Mouse (Mus musculus) stomach, postnatal 0 days (tissue): ENCODE measurements around the gene Actn3. TPM values are rescaled to one million over a fixed set of nuclear protein-coding genes. Genes with fewer than 3 reads are reported as not detected.
A peak's percentile ranks its signal among the peaks of the same experiment; 100 is the strongest.
"Not testable (repeated sequence)": the region's sequence is repeated elsewhere in the genome, so short reads cannot be mapped to it uniquely, and the experiment has no call there.

ENCODE experiments used
- ATAC-seq: fragments of 200-750 bp; cut with Nextera tagmentation; 2 replicates; pipeline ENCODE4 v1.8.0; 2017; ENCODE audit not compliant: low FRiP score, low TSS enrichment
- DNase-seq: peaks from one replicate; pipeline ENCODE4 v3.0.0-alpha.2; 2016; ENCODE audit warnings: low spot score
- H3K27ac ChIP-seq: fragments of 300-500 bp; sonication (generic); replicated peaks from 2 replicates; pipeline ENCODE4 v1.5.1; 2014; ENCODE audit warnings: mild to moderate bottlenecking, control low read depth
- H3K27me3 ChIP-seq: fragments of 300-500 bp; sonication (generic); 2 replicates; pipeline ENCODE4 v1.6.1; 2014; ENCODE audit warnings: low read length; ENCODE audit not compliant: control insufficient read depth, insufficient read depth
- H3K36me3 ChIP-seq: fragments of 300-500 bp; sonication (generic); 2 replicates; pipeline ENCODE4 v1.6.1; 2014; ENCODE audit warnings: low read length, mixed read lengths; ENCODE audit not compliant: control insufficient read depth, insufficient read depth
- H3K4me1 ChIP-seq: fragments of 300-500 bp; sonication (generic); replicated peaks from 2 replicates; pipeline ENCODE4 v1.6.1; 2014; ENCODE audit warnings: antibody characterized with exemption; ENCODE audit not compliant: control insufficient read depth, insufficient read depth
- H3K4me2 ChIP-seq: fragments of 300-500 bp; sonication (generic); replicated peaks from 2 replicates; pipeline ENCODE4 v1.6.1; 2014; ENCODE audit warnings: low read depth, mild to moderate bottlenecking, control low read depth, moderate library complexity
- H3K4me3 ChIP-seq: fragments of 300-500 bp; sonication (generic); 2 replicates; pipeline ENCODE4 v1.5.1; 2014; ENCODE audit warnings: low read depth, low read length, control low read depth
- H3K9ac ChIP-seq: fragments of 300-500 bp; sonication (generic); 2 replicates; pipeline ENCODE4 v1.6.1; 2014; ENCODE audit warnings: mild to moderate bottlenecking, low read length, control low read depth, mixed read lengths
- H3K9me3 ChIP-seq: fragments of 300-500 bp; sonication (generic); 2 replicates; pipeline ENCODE4 v1.6.1; 2016; ENCODE audit warnings: low read length; ENCODE audit not compliant: control insufficient read depth
- CTCF ChIP-seq: IDR thresholded peaks from 2 replicates; pipeline ENCODE4 v1.5.1; 2016; ENCODE audit warnings: antibody characterized with exemption, low read depth, mild to moderate bottlenecking, moderate library complexity
- EP300 ChIP-seq: optimal IDR thresholded peaks from 2 replicates; pipeline ENCODE3; 2016; ENCODE audit warnings: antibody characterized with exemption
- WGBS: fragments of 180-500 bp; shearing (Covaris S2); extraction: QIAGEN DNeasy Blood & Tissue Kit; methylation state at CpG from one replicate; pipeline ENCODE4 v1.1.7; 2014; 5-methylcytosine and 5-hydroxymethylcytosine counted together
- polyA plus RNA-seq: library from polyadenylated mRNA; unstranded; fragments of >200 nt; fragmentation: Nextera tagmentation; extraction: Ambion mirVana; gene quantifications from 2 replicates; pipeline ENCODE4 v1.2.1, GENCODE M21; 2015

Gene Actn3
- polyA plus RNA-seq, 1 experiment from 2014 or later: 1.3 TPM

DNA sequence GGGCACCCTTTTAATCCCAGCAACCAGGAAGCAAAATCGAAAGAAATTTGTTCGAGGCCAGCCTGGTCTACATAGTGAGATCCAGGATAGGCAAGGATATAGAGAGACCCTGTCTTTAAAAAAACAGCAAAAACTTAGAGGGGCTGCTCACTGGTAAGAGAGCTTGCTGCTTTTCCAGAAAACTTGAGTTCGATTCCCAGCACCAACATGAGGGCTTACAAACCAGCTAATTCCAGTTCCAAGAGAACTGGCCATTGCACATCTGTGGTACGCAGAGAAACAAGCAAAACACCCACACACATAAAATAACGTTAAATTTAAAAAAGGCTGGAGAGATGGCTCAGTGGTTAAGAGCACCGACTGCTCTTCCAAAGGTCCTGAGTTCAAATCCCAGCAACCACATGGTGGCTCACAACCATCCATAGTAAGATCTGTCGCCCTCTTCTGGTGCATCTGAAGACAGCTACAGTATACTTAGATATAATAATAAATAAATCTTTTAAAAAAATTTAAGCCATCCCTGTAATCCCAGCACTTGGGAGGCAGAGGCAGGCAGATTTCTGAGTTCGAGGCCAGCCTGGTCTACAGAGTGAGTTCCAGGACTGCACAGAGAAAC lies 65.3 kb downstream of the Actn3 start:
- H3K36me3 ChIP-seq, H3K9me3 ChIP-seq, DNase-seq, H3K4me1 ChIP-seq, H3K27me3 ChIP-seq, ATAC-seq: not testable (repeated sequence)
- peak; percentile 47 for TF ChIP-seq CTCF
- peak overlapping the region; percentile 56 for H3K4me2 ChIP-seq
- 71% methylated on average over 8 of the region's 8 CpGs for WGBS
- peak overlapping the region; percentile 95 for H3K27ac ChIP-seq
- H3K9ac ChIP-seq: peak overlapping the region; percentile 67
- H3K4me3 ChIP-seq: peak overlapping the region; percentile 80

DNA sequence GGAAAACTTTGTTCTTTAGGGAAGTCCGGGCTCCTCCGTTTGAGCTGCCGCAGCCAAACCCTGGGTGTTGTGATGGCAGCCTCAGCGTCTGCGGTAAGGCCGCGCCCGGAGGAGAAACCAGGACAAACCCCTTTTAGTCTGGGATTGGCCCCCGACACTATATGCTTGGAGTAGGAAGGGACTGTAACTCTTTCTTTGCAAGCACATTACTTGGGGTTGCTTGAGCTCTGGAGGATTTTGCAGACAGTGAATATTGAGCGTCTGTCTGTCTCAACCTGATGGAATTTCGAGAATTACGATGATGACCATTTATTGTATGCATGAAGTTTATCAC lies 65.8 kb downstream of the Actn3 start:
- Histone ChIP-seq H3K9me3 (no peaks in the 10 kb centered on the region), H3K4me3 (peak overlapping the region; percentile 80), H3K9ac (peak overlapping the region; percentile 67), H3K4me1 (no peaks in the 10 kb centered on the region; the same call in 1 of the 2 replicates), H3K27ac (peak overlapping the region; percentile 95), H3K36me3 (no peaks in the 10 kb centered on the region), H3K4me2 (peak overlapping the region; percentile 56), H3K27me3 (no peaks in the 10 kb centered on the region)
- DNase-seq (no peak), ATAC-seq (no peak)
- TF ChIP-seq EP300 (no peak), CTCF (no peak)
- 2% methylated on average over 12 of the region's 12 CpGs for WGBS

Other genes starting within 250 kb of the Actn3 start
- gene Gm960, start 179.2 kb downstream of the Actn3 start, polyA plus RNA-seq: 1.7 and 2.3 TPM in 2 replicates
- gene Sptbn2, start 166.7 kb downstream of the Actn3 start, polyA plus RNA-seq: 3.5 and 3.6 TPM in 2 replicates
- 17.6 and 19.3 TPM in 2 replicates for gene Rbm4b, start 121.4 kb downstream of the Actn3 start, polyA plus RNA-seq
- gene Rbm4, start 84.0 kb downstream of the Actn3 start, polyA plus RNA-seq: 22.2 and 23.3 TPM in 2 replicates
- 16.0 and 19.1 TPM in 2 replicates for gene Gm21992, start 66.3 kb downstream of the Actn3 start, polyA plus RNA-seq
- gene Rbm14, start 66.3 kb downstream of the Actn3 start, polyA plus RNA-seq: 21.9 and 24.2 TPM in 2 replicates
- 72.7 and 81.6 TPM in 2 replicates for gene Ccs, start 38.6 kb downstream of the Actn3 start, polyA plus RNA-seq
- gene Ccdc87, start 38.5 kb downstream of the Actn3 start, polyA plus RNA-seq: 0.05 TPM in 1 of 2 replicates, not detected in the other
- gene Ctsf, start 22.8 kb downstream of the Actn3 start, polyA plus RNA-seq: 24.1 and 28.4 TPM in 2 replicates
- 6.4 and 7.3 TPM in 2 replicates for gene Zdhhc24, start 759 bp upstream of the Actn3 start, polyA plus RNA-seq
- gene Bbs1, start 28.7 kb upstream of the Actn3 start, polyA plus RNA-seq: 0.85 and 0.95 TPM in 2 replicates
- 91.0 and 94.4 TPM in 2 replicates for gene Dpp3, start 50.4 kb upstream of the Actn3 start, polyA plus RNA-seq
- gene Peli3, start 65.2 kb upstream of the Actn3 start, polyA plus RNA-seq: 0.85 and 1.2 TPM in 2 replicates
- 67.9 and 78.0 TPM in 2 replicates for gene Mrpl11, start 84.2 kb upstream of the Actn3 start, polyA plus RNA-seq
- 0.08 and 0.12 TPM in 2 replicates for gene Npas4, start 112.4 kb upstream of the Actn3 start, polyA plus RNA-seq
- 1.7 and 1.8 TPM in 2 replicates for gene Slc29a2, start 146.0 kb upstream of the Actn3 start, polyA plus RNA-seq
- 22.3 and 23.6 TPM in 2 replicates for gene B4gat1, start 160.9 kb upstream of the Actn3 start, polyA plus RNA-seq
- gene AC124502.3, start 161.0 kb upstream of the Actn3 start, polyA plus RNA-seq: 0.24 and 1.1 TPM in 2 replicates
- gene Brms1, start 163.4 kb upstream of the Actn3 start, polyA plus RNA-seq: 42.3 and 45.6 TPM in 2 replicates
- gene Rin1, start 172.6 kb upstream of the Actn3 start, polyA plus RNA-seq: 2.6 TPM in 2 replicates
- 31.6 and 39.5 TPM in 2 replicates for gene Cd248, start 190.2 kb upstream of the Actn3 start, polyA plus RNA-seq
- gene Tmem151a, start 207.6 kb upstream of the Actn3 start, polyA plus RNA-seq: 10.4 and 11.4 TPM in 2 replicates
- 128 and 131 TPM in 2 replicates for gene Yif1a, start 210.6 kb upstream of the Actn3 start, polyA plus RNA-seq
- gene Cnih2, start 220.6 kb upstream of the Actn3 start, polyA plus RNA-seq: 5.6 and 7.1 TPM in 2 replicates
- gene Rab1b, start 229.2 kb upstream of the Actn3 start, polyA plus RNA-seq: 183 and 194 TPM in 2 replicates
- gene Klc2, start 240.7 kb upstream of the Actn3 start, polyA plus RNA-seq: 8.7 and 8.8 TPM in 2 replicates